ENCODE assay signal across 15 mouse cellular contexts in genomic region chr13:94343192-94343591, GRCm38 (mm10). TPM values are rescaled to one million over a fixed set of nuclear protein-coding genes. Genes with fewer than 3 reads are reported as not detected.
DNase-seq lines count a peak whose midpoint lies in the region; ATAC-seq and TF ChIP-seq lines count a peak whose summit lies in the region.
"Had no signal": no experiment of that assay in that cellular context is flagged by ENCODE, and none has a peak within 500 bp of the region (broad histone marks: within the 10 kb centered on the region; RNA-seq: fewer than 3 reads in every experiment).

No protein-coding gene starts in this region.

- H3K4me3 ChIP-seq in liver, adult 2 months (ENCODE audit: insufficient read depth, low read depth, low read length): no peak overlapping the region
- no peak overlapping the region for H3K4me3 ChIP-seq in liver, embryonic 12.5 days
- H3K4me3 ChIP-seq in E14TG2a.4 (replicated peaks; ENCODE audit: low read length): no peak overlapping the region
- H3K4me3 ChIP-seq: kidney, embryonic 15.5 days; myocyte had no signal

- no peak overlapping the region for H3K9ac ChIP-seq in liver, adult 2 months (ENCODE audit: low read depth, low read length)
- H3K9ac ChIP-seq in liver, embryonic 12.5 days: no peak overlapping the region
- H3K9ac ChIP-seq: hindbrain, embryonic 14.5 days; kidney, embryonic 15.5 days had no signal

- H3K79me2 ChIP-seq in liver, adult 2 months (ENCODE audit: control insufficient read depth, insufficient read depth, low read length): no peaks in the 10 kb centered on the region

- ATAC-seq in liver, embryonic 12.5 days: no peak
- peak; percentile 40; the same call in 1 of the 2 replicates for ATAC-seq in granulocyte monocyte progenitor cell, adult 5-6 weeks (replicated peaks; ENCODE audit: poor library complexity, severe bottlenecking)

- peak; percentile 40; the same call in 1 of the 2 replicates for TF ChIP-seq CTCF in liver, adult 2 months (IDR thresholded peaks at IDR 0.05; ENCODE audit: low read depth, low read length)
- TF ChIP-seq CTCF in E14TG2a.4 (conservative IDR thresholded peaks at IDR 0.05; ENCODE audit: low read length): peak; percentile 57

- H3K4me2 ChIP-seq in liver, embryonic 12.5 days: no peak overlapping the region
- H3K4me2 ChIP-seq: hindbrain, embryonic 14.5 days; kidney, embryonic 15.5 days; midbrain, embryonic 11.5 days had no signal

- no peaks in the 10 kb centered on the region for H3K27me3 ChIP-seq in liver, adult 2 months (ENCODE audit: control insufficient read depth, insufficient read depth, low read length)
- no peaks in the 10 kb centered on the region for H3K27me3 ChIP-seq in liver, embryonic 12.5 days (replicated peaks)
- H3K27me3 ChIP-seq in E14TG2a.4 (ENCODE audit: insufficient read depth, low read length): no peaks in the 10 kb centered on the region
- H3K27me3 ChIP-seq: kidney, embryonic 15.5 days had no signal

- no peaks in the 10 kb centered on the region for H3K9me3 ChIP-seq in liver, embryonic 12.5 days (replicated peaks)
- H3K9me3 ChIP-seq in E14TG2a.4 (ENCODE audit: low read length): peaks cover 16% of the 10 kb centered on the region

- H3K27ac ChIP-seq in liver, adult 2 months (replicated peaks; ENCODE audit: insufficient read depth, low read depth, low read length): no peak overlapping the region
- H3K27ac ChIP-seq in liver, embryonic 12.5 days: no peak overlapping the region
- H3K27ac ChIP-seq: hindbrain, embryonic 14.5 days; kidney, embryonic 15.5 days had no signal

- WGBS in liver, adult 2 months: 96% methylated on average over 5 of the region's 5 CpGs
- WGBS in liver, embryonic 12.5 days (ENCODE audit: insufficient replicate concordance): 71% methylated on average over 5 of the region's 5 CpGs

- DNase-seq in liver, adult 2 months (ENCODE audit: extremely low read depth, low read depth, low spot score): peak; percentile 29
- DNase-seq in 416B (ENCODE audit: low read depth): peak; percentile 50
- DNase-seq in kidney, adult 18-20 months: no peak
- no peak for DNase-seq in kidney, adult 9 months
- DNase-seq in right cerebral cortex, postnatal 4 days: no peak
- DNase-seq: cerebellum, adult 2 months; embryo, embryonic 11 days; gastrocnemius, postnatal 36 days had no signal

- no peak for TF ChIP-seq POLR2A in liver, adult 2 months (IDR thresholded peaks at IDR 0.05; ENCODE audit: extremely low read depth, insufficient read depth, low read length)

- no peaks in the 10 kb centered on the region for H3K4me1 ChIP-seq in liver, adult 2 months (ENCODE audit: control insufficient read depth, insufficient read depth, low read length)
- H3K4me1 ChIP-seq in liver, embryonic 12.5 days: no peaks in the 10 kb centered on the region
- H3K4me1 ChIP-seq in E14TG2a.4 (replicated peaks; ENCODE audit: low read depth, low read length): peaks cover 5% of the 10 kb centered on the region
- H3K4me1 ChIP-seq: kidney, embryonic 15.5 days had no signal

- no peaks in the 10 kb centered on the region for H3K36me3 ChIP-seq in liver, adult 2 months (ENCODE audit: control insufficient read depth, insufficient read depth, low read length)
- H3K36me3 ChIP-seq in liver, embryonic 12.5 days: no peaks in the 10 kb centered on the region
- H3K36me3 ChIP-seq in E14TG2a.4 (ENCODE audit: insufficient read depth, low read length): no peaks in the 10 kb centered on the region
- H3K36me3 ChIP-seq: kidney, embryonic 15.5 days had no signal

RNA-seq across cellular contexts. Expression of gene Ap3b1, which starts 15.6 kb away (rescaled TPM):
- 27.9 and 28.3 TPM in 2 replicates for total RNA-seq in liver, adult 2 months (2014; rRNA removed)
- 17.8 and 21.1 TPM in 2 replicates for polyA plus RNA-seq in liver, adult 2 months (2012; rRNA removed)
- polyA plus RNA-seq in liver, embryonic 12.5 days (2016; fragmentation: Nextera tagmentation; extraction: Ambion mirVana): 25.9 and 27.1 TPM in 2 replicates
- total RNA-seq in granulocyte monocyte progenitor cell, adult 5-6 weeks (2014; fragmentation: Nextera tagmentation): 47.2 and 70.3 TPM in 2 replicates
- 87.4 and 88.1 TPM in 2 replicates for total RNA-seq in granulocyte monocyte progenitor cell, adult 5-6 weeks (2017)

RNA-seq across cellular contexts. Expression of gene Scamp1, which starts 57.5 kb away (rescaled TPM):
- total RNA-seq in liver, adult 2 months (2014; rRNA removed): 24.3 and 26.7 TPM in 2 replicates
- polyA plus RNA-seq in liver, adult 2 months (2012; rRNA removed): 12.9 and 15.8 TPM in 2 replicates
- polyA plus RNA-seq in liver, embryonic 12.5 days (2016; fragmentation: Nextera tagmentation; extraction: Ambion mirVana): 11.7 TPM in 2 replicates
- total RNA-seq in granulocyte monocyte progenitor cell, adult 5-6 weeks (2014; fragmentation: Nextera tagmentation): 8.1 and 13.7 TPM in 2 replicates
- total RNA-seq in granulocyte monocyte progenitor cell, adult 5-6 weeks (2017): 14.7 and 24.6 TPM in 2 replicates

Comparison
In these comparisons a context has a peak if more than half of its experiments do, and no peak if none do; other contexts are left out.
1. DNase-seq: peak in liver, adult 2 months (single experiment) and 416B (single experiment); none in kidney, adult 18-20 months (single experiment), kidney, adult 9 months (single experiment) and right cerebral cortex, postnatal 4 days (single experiment).